Mouse (Mus musculus) heart, postnatal 0 days (tissue): ENCODE measurements around the gene Ifnar1. TPM values are rescaled to one million over a fixed set of nuclear protein-coding genes. Genes with fewer than 3 reads are reported as not detected.

Experiments used
- ATAC-seq: fragments of 200-750 bp; cut with Nextera tagmentation; 2 replicates; pipeline ENCODE4 v1.8.0; 2017; ENCODE audit warnings: low read depth, moderate number of reproducible peaks, moderate library complexity; ENCODE audit not compliant: insufficient read depth
- DNase-seq: peaks from one replicate; pipeline ENCODE4 v3.0.0-alpha.2; 2016; ENCODE audit warnings: low spot score
- H3K27ac ChIP-seq: fragments of 300-500 bp; sonication (generic); 2 replicates; pipeline ENCODE4 v1.5.1; 2014; ENCODE audit warnings: low read depth, mild to moderate bottlenecking
- H3K27me3 ChIP-seq: fragments of 300-500 bp; sonication (generic); 2 replicates; pipeline ENCODE4 v1.6.1; 2014; ENCODE audit warnings: low read length, mixed read lengths; ENCODE audit not compliant: control insufficient read depth, insufficient read depth
- H3K36me3 ChIP-seq: fragments of 300-500 bp; sonication (generic); replicated peaks from 2 replicates; pipeline ENCODE4 v1.6.1; 2014; ENCODE audit warnings: low read length, mixed read lengths; ENCODE audit not compliant: control insufficient read depth, insufficient read depth
- H3K4me1 ChIP-seq: fragments of 300-500 bp; sonication (generic); 2 replicates; pipeline ENCODE4 v1.6.1; 2014; ENCODE audit warnings: antibody characterized with exemption; ENCODE audit not compliant: control insufficient read depth, insufficient read depth
- H3K4me2 ChIP-seq: fragments of 300-500 bp; sonication (generic); 2 replicates; pipeline ENCODE4 v1.6.1; 2014; ENCODE audit warnings: low read depth, mild to moderate bottlenecking, low read length, moderate library complexity
- H3K4me3 ChIP-seq: fragments of 300-500 bp; sonication (generic); 2 replicates; pipeline ENCODE4 v1.5.1; 2014; ENCODE audit warnings: low read depth, low read length
- H3K9ac ChIP-seq: fragments of 300-500 bp; sonication (generic); replicated peaks from 2 replicates; pipeline ENCODE4 v1.6.1; 2014; ENCODE audit warnings: low read depth, low read length, mixed read lengths
- H3K9me3 ChIP-seq: fragments of 300-500 bp; sonication (generic); replicated peaks from 2 replicates; pipeline ENCODE4 v1.6.1; 2016; ENCODE audit warnings: low read length; ENCODE audit not compliant: control insufficient read depth
- CTCF ChIP-seq: IDR thresholded peaks from 2 replicates; pipeline ENCODE4 v1.5.1; 2016; ENCODE audit warnings: antibody characterized with exemption, control low read depth, low read depth
- EP300 ChIP-seq: IDR thresholded peaks from 2 replicates; pipeline ENCODE4 v1.6.1; 2016; ENCODE audit warnings: antibody characterized with exemption, low read depth
- WGBS: fragments of 180-500 bp; shearing (Covaris S2); extraction: QIAGEN DNeasy Blood & Tissue Kit; methylation state at CpG from one replicate; pipeline ENCODE4 v1.1.7; 2014; 5-methylcytosine and 5-hydroxymethylcytosine counted together
- polyA plus RNA-seq: library from polyadenylated mRNA; unstranded; fragments of >200 nt; fragmentation: Nextera tagmentation; extraction: Ambion mirVana; gene quantifications from 2 replicates; pipeline ENCODE4 v1.2.1, GENCODE M21; 2015
- total RNA-seq: library from RNA; depleted of rRNA; stranded (reverse); fragments of >200 nt; gene quantifications from 2 replicates; pipeline ENCODE4 v1.2.3, GENCODE M21; 2014; ENCODE audit warnings: low replicate concordance

Gene Ifnar1
- total and polyA plus RNA-seq, 2 experiments from 2014 or later = 24.0 to 32.6 TPM

- ATAC-seq (no peak), DNase-seq (peak; percentile 38)
- Histone ChIP-seq H3K27ac (peak overlapping the region; percentile 83), H3K4me3 (no peak overlapping the region), H3K9me3 (no peaks in the 10 kb centered on the region), H3K36me3 (no peaks in the 10 kb centered on the region), H3K27me3 (no peaks in the 10 kb centered on the region), H3K4me2 (peak overlapping the region; percentile 38; the same call in 1 of the 2 replicates), H3K4me1 (peaks cover 18% of the 10 kb centered on the region), H3K9ac (no peak overlapping the region)
- TF ChIP-seq EP300 (no peak; the same call in 1 of the 2 replicates), CTCF (no peak)
- 57% methylated on average over 11 of the region's 11 CpGs for WGBS
These were observed 23.9 kb upstream of the Ifnar1 start for GRCm38 (mm10) chr16:91461066-91461638.

GRCm38 (mm10) chr16:91461773-91462181 lies 23.3 kb upstream of the Ifnar1 start:
- no peak overlapping the region for H3K4me3 ChIP-seq
- TF ChIP-seq EP300 (no peak), CTCF (no peak)
- peak overlapping the region; percentile 83 for H3K27ac ChIP-seq
- 40% methylated on average over 9 of the region's 9 CpGs for WGBS
- peak overlapping the region; percentile 10; the same call in 1 of the 2 replicates for H3K4me2 ChIP-seq
- no peaks in the 10 kb centered on the region for H3K9me3 ChIP-seq
- H3K4me1 ChIP-seq = peaks cover 19% of the 10 kb centered on the region
- H3K27me3 ChIP-seq = no peaks in the 10 kb centered on the region
- H3K9ac ChIP-seq = peak overlapping the region; percentile 26; the same call in 1 of the 2 replicates
- no peak for ATAC-seq
- DNase-seq = no peak
- no peaks in the 10 kb centered on the region for H3K36me3 ChIP-seq

GRCm38 (mm10) chr16:91462644-91463043 lies 22.4 kb upstream of the Ifnar1 start:
- peaks cover 19% of the 10 kb centered on the region for H3K4me1 ChIP-seq
- H3K9me3 ChIP-seq = no peaks in the 10 kb centered on the region
- WGBS = 40% methylated on average over 3 of the region's 3 CpGs
- no peak overlapping the region for H3K4me2 ChIP-seq
- no peak overlapping the region for H3K4me3 ChIP-seq
- no peak overlapping the region for H3K9ac ChIP-seq
- H3K27ac ChIP-seq = peak overlapping the region; percentile 83
- no peaks in the 10 kb centered on the region for H3K36me3 ChIP-seq
- peak; percentile 64 for DNase-seq
- peak; percentile 45 for ATAC-seq
- TF ChIP-seq EP300 = no peak; the same call in 1 of the 2 replicates
- TF ChIP-seq CTCF = no peak
- H3K27me3 ChIP-seq = no peaks in the 10 kb centered on the region

DNA sequence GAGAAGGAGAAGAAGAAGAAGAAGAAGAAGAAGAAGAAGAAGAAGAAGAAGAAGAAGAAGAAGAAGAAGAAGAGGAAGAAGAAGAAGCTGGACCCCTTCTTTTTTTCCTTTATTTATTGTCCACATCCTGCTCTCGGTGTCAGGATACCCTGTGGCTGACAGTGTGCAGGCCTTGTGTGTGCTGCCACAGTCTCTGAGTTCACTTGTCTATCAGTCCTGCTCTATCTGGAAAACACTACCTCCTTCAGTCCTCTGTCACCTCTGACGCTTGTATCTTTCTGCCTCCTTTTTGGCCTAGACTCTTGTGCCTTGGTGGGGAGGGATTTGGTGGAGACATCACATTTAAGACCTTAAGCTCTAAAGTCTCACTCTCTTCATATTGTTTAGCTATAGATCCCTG lies 21.6 kb upstream of the Ifnar1 start:
- Histone ChIP-seq H3K4me3 (no peak overlapping the region), H3K4me1 (peaks cover 19% of the 10 kb centered on the region), H3K4me2 (no peak overlapping the region), H3K9ac (no peak overlapping the region), H3K36me3 (no peaks in the 10 kb centered on the region), H3K9me3 (no peaks in the 10 kb centered on the region), H3K27me3 (no peaks in the 10 kb centered on the region), H3K27ac (0 out of 2 replicates have a peak overlapping the region, but pooled peaks have one; percentile 87)
- 58% methylated on average over 2 of the region's 2 CpGs for WGBS
- DNase-seq (no peak), ATAC-seq (no peak)
- TF ChIP-seq CTCF = no peak
- TF ChIP-seq EP300 = no peak

GRCm38 (mm10) chr16:91463836-91464400 lies 21.1 kb upstream of the Ifnar1 start:
- Histone ChIP-seq H3K36me3 (no peaks in the 10 kb centered on the region), H3K4me2 (peak overlapping the region; percentile 87), H3K4me1 (peaks cover 19% of the 10 kb centered on the region), H3K27ac (peak overlapping the region; percentile 87), H3K4me3 (peak overlapping the region; percentile 56), H3K9me3 (no peaks in the 10 kb centered on the region), H3K27me3 (no peaks in the 10 kb centered on the region), H3K9ac (peak overlapping the region; percentile 54)
- TF ChIP-seq CTCF (no peak), EP300 (no peak)
- WGBS = 86% methylated on average over 4 of the region's 4 CpGs
- ATAC-seq (no peak), DNase-seq (no peak)
